Mouse (Mus musculus): Measurements from ENCODE around the gene Zfp763. TPM values are rescaled to one million over a fixed set of nuclear protein-coding genes. Genes with fewer than 3 reads are reported as not detected.
"Not testable (repeated sequence)": the region's sequence is repeated elsewhere in the genome, so short reads cannot be mapped to it uniquely, and the experiment has no call there.

Gene Zfp763
- 1 to 10 TPM; 1.5 to 2.4 TPM for total RNA-seq (2021)
- long read RNA-seq, experiment 1, partial matches to known transcripts: 0 of 1 reads
- long read RNA-seq, experiment 1, other reads (novel, unspliced or antisense): 1 of 1 reads
- long read RNA-seq, experiment 2, partial matches to known transcripts: 0 of 1 reads
- long read RNA-seq, experiment 2, other reads (novel, unspliced or antisense): 0 of 1 reads

GRCm38 (mm10) chr17:33032900-33033891 lies at the start of gene Zfp763:
Zfp763 (minus strand) TSS chr17:33033402.
- intact Hi-C loops (cut with DNase I): no loop called here
- peak; percentile 53 to 68 for DNase-seq

GRCm38 (mm10) chr17:33067958-33068357 lies 34.8 kb upstream of the Zfp763 start, which contains the start of gene 4921501E09Rik:
4921501E09Rik (minus strand) TSS chr17:33068058.
- intact Hi-C loops (cut with DNase I): no loop called here
- DNase-seq: no peak

- intact Hi-C loops (cut with DNase I): no loop called here
- no peak for DNase-seq
These were observed 29.8 kb upstream of the Zfp763 start for GRCm38 (mm10) chr17:33063001-33063400.

- intact Hi-C loops (cut with DNase I): no loop called here
- no peak for DNase-seq
These were observed 25.6 kb upstream of the Zfp763 start for GRCm38 (mm10) chr17:33058791-33059190.

- DNase-seq: no peak
- intact Hi-C loops (cut with DNase I): no loop called here
These were observed 826 bp downstream of the Zfp763 start for GRCm38 (mm10) chr17:33032376-33032775.

GRCm38 (mm10) chr17:33020434-33020833 lies 12.8 kb downstream of the Zfp763 start:
- DNase-seq; intact Hi-C loops (cut with DNase I): not testable (repeated sequence)

- intact Hi-C loops (cut with DNase I): no loop called here
These were observed 24.9 kb downstream of the Zfp763 start for GRCm38 (mm10) chr17:33008337-33008736.

GRCm38 (mm10) chr17:32998492-32998891 lies 34.7 kb downstream of the Zfp763 start:
- intact Hi-C loops (cut with DNase I): no loop called here
- no peak for DNase-seq

More at GRCm38 (mm10) chr17:33008337-33008736, 24.9 kb downstream of the Zfp763 start:
- DNase-seq: no peak

GRCm38 (mm10) chr17:32992699-32993474 lies 40.3 kb downstream of the Zfp763 start, which contains the start of gene Zfp952:
Zfp952 (plus strand) TSS chr17:32993129.
- peak; percentile 59 to 68 for DNase-seq
- intact Hi-C loops (cut with DNase I): no loop called here

- intact Hi-C loops (cut with DNase I): no loop called here
- DNase-seq: no peak
These were observed 41.1 kb downstream of the Zfp763 start for GRCm38 (mm10) chr17:32991965-32992698.

GRCm38 (mm10) chr17:32986301-32986700 lies 46.9 kb downstream of the Zfp763 start:
- no peak for DNase-seq
- intact Hi-C loops (cut with DNase I): no loop called here

- intact Hi-C loops (cut with DNase I): no loop called here
- no peak for DNase-seq
These were observed 51.8 kb downstream of the Zfp763 start for GRCm38 (mm10) chr17:32981361-32981760.

Other genes with a start within 250 kb of the Zfp763 start
- gene Zfp871, start 245.1 kb downstream of the Zfp763 start, total RNA-seq (2021): 10 to 100 TPM; 16.9 to 21.8 TPM
- gene Zfp811, start 223.5 kb downstream of the Zfp763 start, total RNA-seq (2021): under 1 TPM; 0.08 to 0.10 TPM
- gene Zfp799, start 203.1 kb downstream of the Zfp763 start, total RNA-seq (2021): 1 to 10 TPM; 5.5 to 5.8 TPM
- gene Zfp870, start 141.8 kb downstream of the Zfp763 start, total RNA-seq (2021): 1 to 10 TPM; 3.8 to 6.8 TPM
- under 1 TPM in 1 of 2 experiments, not detected in 1; 0.27 TPM for gene Cyp4f14, start 116.1 kb downstream of the Zfp763 start, total RNA-seq (2021)
- gene Cyp4f13, start 86.0 kb downstream of the Zfp763 start, total RNA-seq (2021): 10 to 100 TPM in 1 of 2 experiments, 1 to 10 TPM in 1; 8.6 to 10.8 TPM
- gene Zfp472, start 67.6 kb downstream of the Zfp763 start, total RNA-seq (2021): 1 to 10 TPM; 1.3 to 1.5 TPM
- gene Zfp952, start 40.3 kb downstream of the Zfp763 start, total RNA-seq (2021): 1 to 10 TPM; 3.1 to 5.4 TPM
- gene 4921501E09Rik, start 34.7 kb upstream of the Zfp763 start, total RNA-seq (2021): not detected
- 1 to 10 TPM; 3.1 to 4.8 TPM for gene Zfp563, start 55.9 kb upstream of the Zfp763 start, total RNA-seq (2021)
- gene Morc2b, start 106.3 kb upstream of the Zfp763 start, total RNA-seq (2021): under 1 TPM; 0.07 to 0.20 TPM
- not detected for gene Olfr55, start 135.0 kb upstream of the Zfp763 start, total RNA-seq (2021)
- gene Olfr239, start 157.9 kb upstream of the Zfp763 start, total RNA-seq (2021): not detected
- gene Olfr1564, start 188.3 kb upstream of the Zfp763 start, total RNA-seq (2021): under 1 TPM; 0.15 to 0.23 TPM
- 1 to 10 TPM; 3.0 to 5.4 TPM for gene Zfp955a, start 221.7 kb upstream of the Zfp763 start, total RNA-seq (2021)
- not detected for gene Olfr63, start 231.3 kb upstream of the Zfp763 start, total RNA-seq (2021)